Mouse (Mus musculus) G1E (cell line): ENCODE results near the gene Otop2. TPM values are rescaled to one million over a fixed set of nuclear protein-coding genes. Genes with fewer than 3 reads are reported as not detected.

Source experiments
- ATAC-seq: 2 replicates; pipeline ENCODE4 v1.8.0; 2016; ENCODE audit warnings: mild to moderate bottlenecking; ENCODE audit not compliant: insufficient number of reproducible peaks, poor library complexity, low FRiP score, severe bottlenecking; ENCODE audit errors: extremely low read depth
- DNase-seq: peaks from one replicate; pipeline ENCODE4 v3.0.0; 2012; ENCODE audit warnings: low spot score
- H3K27me3 ChIP-seq: 2 replicates; pipeline ENCODE4 v1.6.1; 2012; ENCODE audit warnings: mild to moderate bottlenecking, low read length, inconsistent platforms; ENCODE audit not compliant: insufficient read depth
- H3K36me3 ChIP-seq: replicated peaks from 2 replicates; pipeline ENCODE3; 2012; ENCODE audit warnings: mild to moderate bottlenecking, inconsistent platforms
- H3K4me1 ChIP-seq: 2 replicates; pipeline ENCODE4 v1.6.1; 2012; ENCODE audit warnings: low read depth, low read length, inconsistent platforms, mixed read lengths; ENCODE audit not compliant: insufficient read depth
- H3K4me3 ChIP-seq: 2 replicates; pipeline ENCODE4 v1.5.1; 2012; ENCODE audit warnings: low read depth, mild to moderate bottlenecking, inconsistent platforms, low read length, moderate library complexity, mixed read lengths
- H3K9me3 ChIP-seq: replicated peaks from 2 replicates; pipeline ENCODE4 v1.6.1; 2012; ENCODE audit warnings: inconsistent platforms
- CTCF ChIP-seq: IDR thresholded peaks from 2 replicates; pipeline ENCODE4 v1.5.1; 2012; ENCODE audit warnings: low read depth, low read length, inconsistent platforms, mixed read lengths
- GATA1 ChIP-seq: IDR thresholded peaks from 2 replicates; pipeline ENCODE4 v1.6.1; 2012; ENCODE audit warnings: borderline replicate concordance, low read length, inconsistent platforms, mixed read lengths
- GATA2 ChIP-seq: IDR thresholded peaks from 2 replicates; pipeline ENCODE4 v1.6.1; 2012; ENCODE audit warnings: low read depth, low read length, inconsistent platforms, borderline replicate concordance
- POLR2AphosphoS5 ChIP-seq: IDR thresholded peaks from 2 replicates; pipeline ENCODE4 v1.6.1; 2012; ENCODE audit warnings: low read depth, low read length, inconsistent platforms; ENCODE audit not compliant: insufficient replicate concordance
- TAL1 ChIP-seq: conservative IDR thresholded peaks from 2 replicates; pipeline ENCODE4 v1.6.1; 2012; ENCODE audit warnings: low read depth, low read length, inconsistent platforms, mixed read lengths
- polyA plus RNA-seq: library from polyadenylated mRNA; stranded (reverse); fragments of >175 nt; gene quantifications from 2 replicates; pipeline ENCODE4 v1.2.3, GENCODE M21; 2012
- total RNA-seq, 2 experiments: library from RNA; stranded (forward) in 1 of 2; stranded (reverse) in 1 of 2; fragments of 200-1000 nt in 1 of 2; fragments of >200 nt in 1 of 2; fragmentation: Nextera tagmentation in 1 of 2; gene quantifications; 2 replicates each; pipeline ENCODE4 v1.2.3; 2014 to 2017

The Otop2 gene
- total and polyA plus RNA-seq, 3 experiments = not detected

DNA sequence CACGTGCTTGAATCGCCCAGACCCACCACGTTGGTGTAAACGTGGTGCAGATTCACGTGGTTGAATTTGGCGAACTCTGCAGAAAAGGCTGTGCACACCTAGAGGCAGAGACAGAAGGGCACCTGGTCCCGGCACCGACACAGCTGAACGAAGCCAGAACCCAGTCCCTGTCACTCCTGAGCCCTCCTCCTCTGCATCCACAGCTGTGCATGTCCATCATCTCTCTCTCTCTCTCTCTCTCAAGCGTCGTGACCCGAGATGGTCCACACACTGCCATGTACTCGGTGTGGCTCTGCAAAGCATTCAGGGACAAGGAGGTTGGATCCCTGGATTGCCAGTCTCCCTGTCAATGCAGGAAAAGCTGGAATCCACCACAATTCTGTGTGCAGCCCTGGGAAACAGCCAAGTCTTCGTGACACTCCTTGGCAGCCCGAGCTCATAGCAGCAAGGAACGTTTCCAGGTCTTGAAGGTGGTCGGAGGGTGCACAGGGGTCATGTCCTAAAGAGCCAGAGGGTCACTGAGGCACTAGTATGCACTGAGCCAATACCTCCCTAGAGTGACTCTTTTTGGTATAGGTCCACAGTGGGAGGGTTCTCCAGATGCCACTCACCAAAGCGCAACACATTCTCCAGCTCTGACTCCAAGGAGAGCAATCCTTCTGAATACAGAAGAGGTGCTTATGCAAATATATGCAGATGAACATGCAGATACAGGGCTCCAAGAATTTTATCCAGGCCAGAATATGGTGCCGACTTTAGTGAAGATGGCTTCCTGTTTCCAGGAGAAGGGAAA lies 20.6 kb upstream of the Otop2 start:
- no peak for ATAC-seq
- no peak for DNase-seq
- peaks cover 41% of the 10 kb centered on the region for H3K27me3 ChIP-seq

DNA sequence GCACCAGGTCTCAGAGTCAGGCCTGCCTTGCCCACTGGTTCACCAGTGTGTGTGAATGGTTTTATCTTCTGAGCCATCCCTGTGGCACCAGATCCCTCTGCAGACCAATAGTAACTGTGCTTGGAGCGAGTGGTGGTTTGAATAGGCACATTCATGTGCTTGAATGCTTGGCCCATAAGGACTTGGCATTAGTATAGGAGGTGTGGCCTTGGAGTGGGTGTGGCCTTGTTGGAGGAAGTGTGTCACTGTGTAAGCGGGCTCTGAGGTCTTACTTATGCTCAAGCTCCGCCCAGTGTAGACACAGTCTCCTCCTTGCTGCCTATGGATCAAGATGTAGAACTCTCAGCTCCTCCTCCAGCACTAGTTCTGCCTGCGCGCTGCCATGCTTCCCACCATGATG lies 19.6 kb upstream of the Otop2 start:
- H3K4me1 ChIP-seq = peaks cover 1% of the 10 kb centered on the region; the same call in 1 of the 2 replicates
- DNase-seq = no peak
- H3K4me3 ChIP-seq = no peak overlapping the region
- H3K36me3 ChIP-seq = no peaks in the 10 kb centered on the region
- no peak for ATAC-seq
- peaks cover 42% of the 10 kb centered on the region for H3K27me3 ChIP-seq
- TF ChIP-seq POLR2AphosphoS5 (no peak), CTCF (no peak), GATA2 (no peak)
- no peaks in the 10 kb centered on the region for H3K9me3 ChIP-seq

More for the DNA sequence above, 20.6 kb upstream of the Otop2 start:
- TF ChIP-seq GATA1 (no peak), CTCF (no peak), GATA2 (no peak), TAL1 (no peak), POLR2AphosphoS5 (no peak)
- Histone ChIP-seq H3K36me3 (no peaks in the 10 kb centered on the region), H3K9me3 (no peaks in the 10 kb centered on the region), H3K4me1 (peaks cover 3% of the 10 kb centered on the region; the same call in 1 of the 2 replicates), H3K4me3 (no peak overlapping the region)

DNA sequence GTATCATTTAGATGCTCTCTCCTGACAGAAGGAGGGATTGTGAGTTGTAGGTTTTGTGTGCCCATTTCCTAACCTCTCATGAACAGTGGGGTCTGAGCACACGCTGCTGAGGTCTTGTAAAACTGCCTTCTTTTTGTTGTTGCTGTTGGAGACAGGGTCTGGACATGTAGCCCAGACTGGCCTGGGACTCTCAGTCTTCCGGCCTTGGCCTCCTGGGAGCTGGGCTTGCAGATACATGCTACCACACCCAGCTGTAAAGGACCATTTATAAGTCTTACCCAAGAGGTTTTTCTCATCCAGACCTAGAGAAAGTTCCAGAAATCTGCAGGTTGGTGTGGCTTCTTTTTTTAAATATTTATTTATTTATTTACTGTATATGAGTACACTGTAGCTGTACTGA lies 18.7 kb upstream of the Otop2 start:
- Histone ChIP-seq H3K9me3 (no peaks in the 10 kb centered on the region), H3K4me3 (no peak overlapping the region), H3K4me1 (no peaks in the 10 kb centered on the region), H3K27me3 (peaks cover 39% of the 10 kb centered on the region), H3K36me3 (no peaks in the 10 kb centered on the region)
- DNase-seq (no peak), ATAC-seq (no peak)
- TF ChIP-seq TAL1 = no peak
- TF ChIP-seq POLR2AphosphoS5 = no peak
- TF ChIP-seq GATA2 = no peak
- TF ChIP-seq CTCF = no peak
- TF ChIP-seq GATA1 = no peak

DNA sequence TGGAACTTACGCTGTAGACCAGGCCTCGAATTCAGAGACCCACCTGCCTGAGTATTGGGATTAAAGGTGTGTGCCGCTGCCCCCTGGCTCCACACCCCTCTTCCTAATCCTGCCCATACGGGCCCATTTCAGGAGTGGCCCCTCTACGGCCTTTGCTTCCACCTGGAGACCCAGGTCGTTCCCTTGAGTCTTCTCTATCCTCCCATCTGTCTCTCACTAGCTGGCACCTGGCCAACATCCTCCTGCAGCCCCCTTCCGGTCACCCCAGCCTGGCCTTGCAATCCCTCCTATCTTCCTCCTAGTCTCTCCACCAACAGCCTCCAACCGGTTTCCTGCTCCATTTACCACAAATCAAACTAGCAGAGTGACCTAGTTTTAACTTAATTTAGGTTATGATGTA lies 17.1 kb upstream of the Otop2 start:
- Histone ChIP-seq H3K27me3 (peaks cover 26% of the 10 kb centered on the region), H3K4me1 (no peaks in the 10 kb centered on the region), H3K4me3 (no peak overlapping the region), H3K9me3 (no peaks in the 10 kb centered on the region), H3K36me3 (no peaks in the 10 kb centered on the region)
- TF ChIP-seq CTCF = no peak
- TF ChIP-seq GATA1 = no peak
- no peak for TF ChIP-seq POLR2AphosphoS5
- no peak for TF ChIP-seq TAL1
- no peak for TF ChIP-seq GATA2
- no peak for ATAC-seq
- DNase-seq = no peak

DNA sequence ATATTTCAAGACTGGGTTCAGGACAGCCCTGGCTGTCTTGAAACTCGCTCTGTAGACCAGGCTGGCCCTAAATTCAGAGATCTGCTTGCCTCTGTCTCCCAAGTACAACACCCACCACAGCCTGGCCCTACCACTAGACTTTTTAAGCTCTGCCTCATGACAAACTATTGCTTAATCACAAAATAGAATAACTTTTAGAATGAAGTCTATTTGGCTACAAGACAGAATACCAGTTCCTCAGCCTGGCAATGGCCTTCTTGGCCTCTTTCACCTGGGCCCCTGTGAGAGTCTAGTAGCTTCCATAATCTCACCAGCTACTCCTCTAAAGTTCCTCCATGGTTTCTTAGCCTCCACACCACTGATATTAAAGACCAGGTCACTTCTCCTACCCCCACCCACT lies 16.6 kb upstream of the Otop2 start:
- DNase-seq = no peak
- TF ChIP-seq GATA1 = no peak
- no peak for TF ChIP-seq POLR2AphosphoS5
- TF ChIP-seq TAL1 = no peak
- TF ChIP-seq CTCF = no peak

DNA sequence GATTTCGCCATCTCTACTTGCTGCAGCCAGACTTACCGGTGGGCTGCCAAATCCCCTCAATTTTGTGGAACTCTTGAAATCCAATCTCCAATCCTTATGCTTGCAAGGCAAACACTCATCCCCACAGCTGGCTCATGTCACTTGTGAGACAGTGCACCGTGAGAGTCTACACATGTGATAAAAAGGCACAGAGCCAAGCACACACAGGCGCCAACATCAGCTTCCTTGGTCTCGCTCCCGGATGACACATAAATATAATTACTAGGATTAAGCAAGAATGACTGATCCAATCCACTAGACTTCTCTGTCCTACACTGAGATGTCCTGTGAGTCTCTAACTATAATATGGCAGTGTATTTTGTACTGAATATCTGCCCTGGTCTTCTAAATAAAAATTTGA lies 16.0 kb upstream of the Otop2 start:
- no peak for ATAC-seq
- no peaks in the 10 kb centered on the region for H3K36me3 ChIP-seq
- H3K9me3 ChIP-seq = no peaks in the 10 kb centered on the region
- TF ChIP-seq TAL1 = no peak
- no peak for TF ChIP-seq CTCF
- no peak for TF ChIP-seq GATA2
- TF ChIP-seq GATA1 = no peak
- TF ChIP-seq POLR2AphosphoS5 = no peak
- no peaks in the 10 kb centered on the region for H3K4me1 ChIP-seq
- no peak for DNase-seq
- H3K27me3 ChIP-seq = peaks cover 29% of the 10 kb centered on the region
- no peak overlapping the region for H3K4me3 ChIP-seq

More for the DNA sequence above, 16.6 kb upstream of the Otop2 start:
- H3K4me1 ChIP-seq = no peaks in the 10 kb centered on the region
- peaks cover 26% of the 10 kb centered on the region for H3K27me3 ChIP-seq
- ATAC-seq = no peak
- H3K36me3 ChIP-seq = no peaks in the 10 kb centered on the region
- H3K9me3 ChIP-seq = no peaks in the 10 kb centered on the region
- H3K4me3 ChIP-seq = no peak overlapping the region
